Mouse (Mus musculus): ENCODE measurements around the gene Sat2.

- TF ChIP-seq MAX (IDR thresholded peaks at IDR 0.05; ENCODE audit: low read length) (no peak), HCFC1 (IDR thresholded peaks at IDR 0.05; ENCODE audit: low read depth, low read length) (no peak), MEF2A (IDR thresholded peaks at IDR 0.05; ENCODE audit: borderline replicate concordance, low read depth, low read length) (no peak), CTCF (conservative IDR thresholded peaks at IDR 0.05 in 1 of 2, IDR thresholded peaks at IDR 0.05 in 1 of 2; ENCODE audit: low read depth in 2 of 2, low read length in 2 of 2) (no peak), POLR2A (IDR thresholded peaks at IDR 0.05; ENCODE audit: low read depth, low read length) (no peak), PAX5 (IDR thresholded peaks at IDR 0.05; ENCODE audit: low read length) (no peak), ZNF384 (IDR thresholded peaks at IDR 0.05; ENCODE audit: low read depth, low read length) (no peak), EP300 (IDR thresholded peaks at IDR 0.05; ENCODE audit: low read length) (no peak), NELFE (IDR thresholded peaks at IDR 0.05; ENCODE audit: low read depth, low read length) (no peak), USF1 (IDR thresholded peaks at IDR 0.05; ENCODE audit: low read depth, low read length) (no peak)
Observed at GRCm38 (mm10) chr11:69622406-69622805, 582 bp downstream of the Sat2 start.

Measured in CH12.LX (cell line).